Mouse (Mus musculus): ENCODE measurements around the gene Itgb6.

- no peak for TF ChIP-seq CTCF (IDR thresholded peaks at IDR 0.05; ENCODE audit: control insufficient read depth, insufficient read depth, insufficient replicate concordance, low read depth, low read length)
- TF ChIP-seq POLR2A (IDR thresholded peaks at IDR 0.05; ENCODE audit: control insufficient read depth, low read depth, low read length) = no peak
These were observed 108.6 kb downstream of the Itgb6 start for GRCm38 (mm10) chr2:60613857-60614228.
